Mouse (Mus musculus) intestine, postnatal 0 days (tissue): Measurements from ENCODE around the gene 1600002K03Rik. TPM values are rescaled to one million over a fixed set of nuclear protein-coding genes. Genes with fewer than 3 reads are reported as not detected.
A peak's percentile ranks its signal among the peaks of the same experiment; 100 is the strongest.

Experiments used
- ATAC-seq: fragments of 200-750 bp; cut with Nextera tagmentation; 2 replicates; pipeline ENCODE4 v1.8.0; 2017; ENCODE audit warnings: mild to moderate bottlenecking, moderate TSS enrichment, moderate library complexity
- H3K27ac ChIP-seq: fragments of 300-500 bp; sonication (generic); 2 replicates; pipeline ENCODE4 v1.5.1; 2014; ENCODE audit warnings: mild to moderate bottlenecking, low read depth, low read length, moderate library complexity
- H3K27me3 ChIP-seq: fragments of 300-500 bp; sonication (generic); replicated peaks from 2 replicates; pipeline ENCODE4 v1.6.1; 2014; ENCODE audit warnings: low read length, mixed read lengths; ENCODE audit not compliant: control insufficient read depth, insufficient read depth
- H3K36me3 ChIP-seq: fragments of 300-500 bp; sonication (generic); 2 replicates; pipeline ENCODE4 v1.6.1; 2014; ENCODE audit warnings: mild to moderate bottlenecking, moderate library complexity; ENCODE audit not compliant: control insufficient read depth, insufficient read depth
- H3K4me1 ChIP-seq: fragments of 300-500 bp; sonication (generic); replicated peaks from 2 replicates; pipeline ENCODE4 v1.6.1; 2014; ENCODE audit warnings: antibody characterized with exemption, low read length, mixed read lengths; ENCODE audit not compliant: control insufficient read depth, insufficient read depth
- H3K4me2 ChIP-seq: fragments of 300-500 bp; sonication (generic); replicated peaks from 2 replicates; pipeline ENCODE4 v1.6.1; 2014; ENCODE audit warnings: low read depth, mild to moderate bottlenecking, moderate library complexity
- H3K4me3 ChIP-seq: fragments of 300-500 bp; sonication (generic); 2 replicates; pipeline ENCODE4 v1.5.1; 2014; ENCODE audit warnings: low read depth, low read length
- H3K9ac ChIP-seq: fragments of 300-500 bp; sonication (generic); 2 replicates; pipeline ENCODE4 v1.6.1; 2014; ENCODE audit warnings: mild to moderate bottlenecking, low read depth, low read length
- H3K9me3 ChIP-seq: fragments of 300-500 bp; sonication (generic); 2 replicates; pipeline ENCODE4 v1.6.1; 2016; ENCODE audit warnings: mixed run types; ENCODE audit not compliant: control insufficient read depth
- CTCF ChIP-seq: sonication (generic); IDR thresholded peaks from 2 replicates; pipeline ENCODE4 v1.5.1; 2016; ENCODE audit warnings: low read depth, mild to moderate bottlenecking, control low read depth, antibody characterized with exemption, moderate library complexity
- WGBS: fragments of 180-500 bp; shearing (Covaris S2); extraction: QIAGEN DNeasy Blood & Tissue Kit; methylation state at CpG from one replicate; pipeline ENCODE4 v1.1.7; 2014; 5-methylcytosine and 5-hydroxymethylcytosine counted together
- polyA plus RNA-seq: library from polyadenylated mRNA; unstranded; fragments of >200 nt; fragmentation: Nextera tagmentation; extraction: Ambion mirVana; gene quantifications from 2 replicates; pipeline ENCODE4 v1.2.1, GENCODE M21; 2015

Gene 1600002K03Rik
- polyA plus RNA-seq, 1 experiment from 2014 or later, result 13.9 TPM

DNA sequence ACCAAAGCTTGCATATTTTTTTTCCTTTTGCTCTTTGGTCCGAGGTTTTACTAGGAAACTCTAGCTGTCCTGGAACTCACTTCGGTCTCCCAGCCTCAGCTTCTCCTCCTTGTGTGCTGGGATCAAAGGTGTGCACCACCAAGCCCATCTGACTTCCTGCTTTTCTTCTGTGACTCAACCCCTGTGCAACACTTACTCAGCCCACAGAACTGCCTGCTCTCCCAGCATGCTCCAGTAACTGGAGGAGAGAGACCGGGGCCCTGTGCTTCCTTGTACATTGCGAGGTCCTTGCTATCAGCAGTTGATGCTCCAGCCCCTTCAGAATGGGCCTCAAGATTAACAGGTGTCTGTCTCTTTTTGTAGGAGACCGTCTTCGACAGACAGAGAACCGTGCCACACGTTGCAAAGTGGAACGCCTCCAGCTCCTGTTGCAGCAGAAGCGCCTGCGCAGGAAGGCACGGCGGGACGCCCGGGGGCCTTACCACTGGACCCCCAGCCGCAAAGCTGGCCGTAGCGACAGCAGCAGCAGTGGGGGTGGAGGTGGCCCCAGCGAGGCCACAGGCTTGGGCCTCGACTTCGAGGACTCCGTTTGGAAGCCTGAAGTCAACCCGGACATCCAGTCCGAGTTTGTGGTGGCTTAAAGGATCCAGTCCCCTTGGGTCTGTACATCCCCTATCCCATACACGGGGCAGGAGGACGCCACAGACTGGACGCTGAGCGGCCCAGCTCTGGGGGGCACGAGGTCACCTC lies 16.6 kb upstream of the 1600002K03Rik start:
- 76% methylated on average over 29 of the region's 29 CpGs for WGBS
- Histone ChIP-seq H3K4me1 (peaks cover 46% of the 10 kb centered on the region), H3K9ac (no peak overlapping the region)

GRCm38 (mm10) chr10:80156752-80157053 lies 16.0 kb upstream of the 1600002K03Rik start:
- H3K9ac ChIP-seq, result no peak overlapping the region
- no peak for TF ChIP-seq CTCF
- H3K9me3 ChIP-seq, result no peaks in the 10 kb centered on the region
- no peak overlapping the region for H3K4me3 ChIP-seq
- H3K4me2 ChIP-seq, result 0 out of 2 replicates have a peak overlapping the region, but pooled peaks have one; percentile 3
- peaks cover 50% of the 10 kb centered on the region for H3K4me1 ChIP-seq
- H3K27me3 ChIP-seq, result no peaks in the 10 kb centered on the region
- peak overlapping the region; percentile 92; the same call in 1 of the 2 replicates for H3K27ac ChIP-seq
- 56% methylated on average over 7 of the region's 7 CpGs for WGBS
- peaks cover 53% of the 10 kb centered on the region for H3K36me3 ChIP-seq
- ATAC-seq, result no peak

More for the DNA sequence above, 16.6 kb upstream of the 1600002K03Rik start:
- no peaks in the 10 kb centered on the region for H3K27me3 ChIP-seq
- no peak for ATAC-seq
- H3K36me3 ChIP-seq, result peaks cover 58% of the 10 kb centered on the region
- H3K9me3 ChIP-seq, result no peaks in the 10 kb centered on the region
- H3K27ac ChIP-seq, result peak overlapping the region; percentile 92
- H3K4me2 ChIP-seq, result no peak overlapping the region
- H3K4me3 ChIP-seq, result no peak overlapping the region
- no peak for TF ChIP-seq CTCF

DNA sequence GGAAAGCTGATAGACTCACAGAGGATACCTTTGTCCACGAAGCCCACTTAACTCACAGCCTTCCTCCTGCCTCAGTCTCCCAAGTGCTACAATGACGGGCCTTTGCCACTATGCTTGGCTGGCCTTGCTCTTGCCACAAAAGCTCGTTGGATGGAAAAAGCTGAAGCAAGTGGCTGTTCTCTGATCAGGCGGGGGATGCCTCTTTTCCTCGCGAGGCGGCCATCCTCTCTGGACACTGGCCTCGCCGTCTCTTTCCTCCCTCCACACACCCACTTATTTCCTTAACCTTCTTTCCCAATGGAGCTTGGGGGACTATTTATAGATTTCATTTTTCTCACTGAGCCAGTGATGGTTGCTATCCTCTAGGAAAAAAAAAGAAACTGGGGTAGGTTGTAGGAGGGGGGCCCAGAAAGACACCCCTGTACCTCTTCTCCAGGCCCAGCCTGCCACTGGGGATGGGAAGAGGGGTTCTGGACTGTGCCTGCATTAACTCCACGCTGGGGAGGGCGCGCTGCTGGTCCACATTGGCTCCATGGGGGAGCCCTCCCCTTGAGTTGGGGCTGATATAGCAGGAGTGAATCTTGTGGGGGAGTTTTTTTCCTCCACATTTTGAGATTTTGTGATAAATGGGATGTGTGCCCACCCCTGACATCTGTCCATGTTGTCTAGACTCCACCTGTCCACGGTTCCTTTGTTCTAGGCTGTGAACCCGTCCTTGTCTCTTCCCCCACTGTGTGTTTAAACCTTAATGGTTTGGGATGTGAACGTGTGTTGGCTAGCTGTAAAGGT lies 15.4 kb upstream of the 1600002K03Rik start:
- H3K9me3 ChIP-seq, result no peaks in the 10 kb centered on the region
- peaks cover 50% of the 10 kb centered on the region for H3K36me3 ChIP-seq
- no peaks in the 10 kb centered on the region for H3K27me3 ChIP-seq
- no peak for TF ChIP-seq CTCF
- H3K9ac ChIP-seq, result peak overlapping the region; percentile 11; the same call in 1 of the 2 replicates
- no peak for ATAC-seq
- peaks cover 47% of the 10 kb centered on the region for H3K4me1 ChIP-seq
- WGBS, result 63% methylated on average over 15 of the region's 15 CpGs
- 0 out of 2 replicates have a peak overlapping the region, but pooled peaks have one; percentile 3 for H3K4me2 ChIP-seq
- no peak overlapping the region for H3K4me3 ChIP-seq
- H3K27ac ChIP-seq, result peak overlapping the region; percentile 92

DNA sequence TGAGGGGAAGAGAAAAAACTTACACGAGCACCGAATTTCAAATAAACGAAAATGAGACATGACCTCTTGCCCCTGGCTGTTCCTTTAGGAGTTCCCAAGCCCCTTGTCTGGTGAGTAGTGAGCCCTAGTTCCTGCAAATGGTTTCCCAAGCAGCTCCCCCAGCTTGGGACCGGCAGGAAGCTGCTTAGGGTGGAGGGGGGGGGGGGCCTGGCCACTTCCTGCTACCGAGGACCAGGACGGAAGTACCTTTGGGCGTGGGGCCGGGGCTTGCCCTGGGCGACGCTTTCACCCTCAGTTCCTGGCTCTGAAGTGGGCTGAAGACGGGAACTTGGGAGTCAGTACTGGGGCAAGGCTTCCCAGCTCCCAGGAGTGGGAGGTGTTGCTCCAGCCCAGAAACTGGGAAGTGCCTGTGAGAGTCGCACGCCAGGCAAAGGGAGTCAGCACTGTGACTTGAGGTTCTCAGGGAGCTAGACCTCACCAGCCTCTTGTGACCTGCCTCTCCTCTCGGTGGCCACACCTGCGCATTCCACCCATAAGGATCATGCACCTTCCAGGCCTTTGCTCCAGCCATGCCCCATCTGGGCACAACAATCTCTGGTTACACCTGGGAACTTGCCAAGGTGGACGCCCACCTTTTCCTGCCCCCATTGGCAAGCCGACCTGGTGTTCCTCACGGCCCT lies 14.3 kb upstream of the 1600002K03Rik start:
- Histone ChIP-seq H3K4me1 (peaks cover 36% of the 10 kb centered on the region), H3K36me3 (peaks cover 42% of the 10 kb centered on the region), H3K27me3 (no peaks in the 10 kb centered on the region), H3K9ac (0 out of 2 replicates have a peak overlapping the region, but pooled peaks have one; percentile 43), H3K9me3 (no peaks in the 10 kb centered on the region), H3K4me3 (no peak overlapping the region), H3K27ac (peak overlapping the region; percentile 92), H3K4me2 (peak overlapping the region; percentile 25)
- WGBS, result 8% methylated on average over 18 of the region's 18 CpGs
- peak; percentile 12 for ATAC-seq
- no peak for TF ChIP-seq CTCF

DNA sequence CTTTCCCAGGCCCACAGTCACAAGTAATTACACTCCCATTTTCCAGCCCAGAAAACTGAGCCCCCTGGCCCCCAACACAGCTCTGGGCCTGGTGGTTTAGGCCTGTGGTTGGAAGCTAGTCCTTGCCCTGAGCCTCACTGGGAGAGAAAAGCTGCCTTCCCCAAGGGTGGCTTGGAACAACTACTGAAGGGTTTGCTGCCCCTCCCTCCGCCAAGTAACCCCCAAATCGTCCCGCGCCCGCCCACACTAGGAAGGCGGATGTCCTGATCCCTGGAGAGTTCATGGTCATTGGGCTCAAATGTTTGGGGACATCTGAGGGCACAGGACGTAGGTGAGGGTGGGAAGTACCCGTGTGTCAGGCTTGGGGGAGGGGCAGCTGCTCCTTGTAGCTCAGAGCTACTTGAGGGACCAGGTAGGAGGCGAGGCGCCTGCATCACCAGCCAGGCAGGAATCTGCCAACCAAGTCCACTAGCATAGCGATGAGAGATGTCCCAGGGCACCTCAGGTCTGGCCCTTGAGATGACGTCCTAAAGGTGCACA lies 13.7 kb upstream of the 1600002K03Rik start:
- Histone ChIP-seq H3K27ac (peak overlapping the region; percentile 92), H3K4me1 (peaks cover 37% of the 10 kb centered on the region), H3K9me3 (no peaks in the 10 kb centered on the region), H3K4me2 (peak overlapping the region; percentile 69), H3K4me3 (peak overlapping the region; percentile 26), H3K9ac (no peak overlapping the region), H3K36me3 (peaks cover 36% of the 10 kb centered on the region), H3K27me3 (no peaks in the 10 kb centered on the region)
- TF ChIP-seq CTCF, result no peak
- no peak; the same call in 1 of the 2 replicates for ATAC-seq
- WGBS, result 11% methylated on average over 12 of the region's 12 CpGs
